Mouse (Mus musculus): ENCODE measurements around the gene Ptpn1. TPM values are rescaled to one million over a fixed set of nuclear protein-coding genes. Genes with fewer than 3 reads are reported as not detected.

Gene Ptpn1
- polyA plus RNA-seq, 1 experiment, result 1.9 TPM

GRCm38 (mm10) chr2:167899989-167900421, 31.9 kb upstream of the Ptpn1 start:
- Histone ChIP-seq H3K9me3 (ENCODE audit: control insufficient read depth, low read length) (no peaks in the 10 kb centered on the region), H3K4me1 (ENCODE audit: control insufficient read depth) (no peaks in the 10 kb centered on the region; the same call in 1 of the 2 replicates), H3K27me3 (ENCODE audit: control insufficient read depth) (peaks cover 8% of the 10 kb centered on the region), H3K36me3 (ENCODE audit: control insufficient read depth) (no peaks in the 10 kb centered on the region), H3K4me3 (replicated peaks) (no peak overlapping the region)
- no peak for TF ChIP-seq GATA1 (IDR thresholded peaks at IDR 0.05; ENCODE audit: low read length)
- TF ChIP-seq TAL1 (IDR thresholded peaks at IDR 0.05; ENCODE audit: low read length), result no peak

- no peaks in the 10 kb centered on the region for H3K9me3 ChIP-seq (ENCODE audit: control insufficient read depth, low read length)
- no peak overlapping the region for H3K4me3 ChIP-seq (replicated peaks)
- TF ChIP-seq TAL1 (IDR thresholded peaks at IDR 0.05; ENCODE audit: low read length) (no peak), GATA1 (IDR thresholded peaks at IDR 0.05; ENCODE audit: low read length) (no peak)
- no peaks in the 10 kb centered on the region for H3K36me3 ChIP-seq (ENCODE audit: control insufficient read depth)
- no peaks in the 10 kb centered on the region for H3K4me1 ChIP-seq (ENCODE audit: control insufficient read depth)
- H3K27me3 ChIP-seq (ENCODE audit: control insufficient read depth), result peaks cover 7% of the 10 kb centered on the region
Observed at GRCm38 (mm10) chr2:167902116-167902703, 29.6 kb upstream of the Ptpn1 start.

GRCm38 (mm10) chr2:167903242-167903952, 28.5 kb upstream of the Ptpn1 start:
- Histone ChIP-seq H3K27me3 (ENCODE audit: control insufficient read depth) (peaks cover 7% of the 10 kb centered on the region), H3K4me1 (ENCODE audit: control insufficient read depth) (no peaks in the 10 kb centered on the region), H3K9me3 (ENCODE audit: control insufficient read depth, low read length) (no peaks in the 10 kb centered on the region), H3K36me3 (ENCODE audit: control insufficient read depth) (no peaks in the 10 kb centered on the region), H3K4me3 (replicated peaks) (no peak overlapping the region)
- no peak for TF ChIP-seq GATA1 (IDR thresholded peaks at IDR 0.05; ENCODE audit: low read length)
- no peak for TF ChIP-seq TAL1 (IDR thresholded peaks at IDR 0.05; ENCODE audit: low read length)

- TF ChIP-seq TAL1 (IDR thresholded peaks at IDR 0.05; ENCODE audit: low read length), result no peak
- TF ChIP-seq GATA1 (IDR thresholded peaks at IDR 0.05; ENCODE audit: low read length), result no peak
- H3K27me3 ChIP-seq (ENCODE audit: control insufficient read depth), result peaks cover 6% of the 10 kb centered on the region; the same call in 1 of the 2 replicates
Observed at GRCm38 (mm10) chr2:167904621-167905367, 27.1 kb upstream of the Ptpn1 start.

GRCm38 (mm10) chr2:167905561-167905960, 26.3 kb upstream of the Ptpn1 start:
- TF ChIP-seq GATA1 (IDR thresholded peaks at IDR 0.05; ENCODE audit: low read length), result no peak
- no peak for TF ChIP-seq TAL1 (IDR thresholded peaks at IDR 0.05; ENCODE audit: low read length)

More at GRCm38 (mm10) chr2:167904621-167905367, 27.1 kb upstream of the Ptpn1 start:
- no peaks in the 10 kb centered on the region for H3K9me3 ChIP-seq (ENCODE audit: control insufficient read depth, low read length)
- no peaks in the 10 kb centered on the region for H3K36me3 ChIP-seq (ENCODE audit: control insufficient read depth)
- H3K4me3 ChIP-seq (replicated peaks), result no peak overlapping the region
- no peaks in the 10 kb centered on the region for H3K4me1 ChIP-seq (ENCODE audit: control insufficient read depth)

GRCm38 (mm10) chr2:167906729-167907128, 25.1 kb upstream of the Ptpn1 start:
- TF ChIP-seq GATA1 (IDR thresholded peaks at IDR 0.05; ENCODE audit: low read length), result no peak
- TF ChIP-seq TAL1 (IDR thresholded peaks at IDR 0.05; ENCODE audit: low read length), result no peak
- H3K27me3 ChIP-seq (ENCODE audit: control insufficient read depth), result no peaks in the 10 kb centered on the region
- no peaks in the 10 kb centered on the region for H3K9me3 ChIP-seq (ENCODE audit: control insufficient read depth, low read length)
- no peaks in the 10 kb centered on the region for H3K36me3 ChIP-seq (ENCODE audit: control insufficient read depth)
- H3K4me1 ChIP-seq (ENCODE audit: control insufficient read depth), result no peaks in the 10 kb centered on the region
- no peak overlapping the region for H3K4me3 ChIP-seq (replicated peaks)

More at GRCm38 (mm10) chr2:167905561-167905960, 26.3 kb upstream of the Ptpn1 start:
- Histone ChIP-seq H3K27me3 (ENCODE audit: control insufficient read depth) (no peaks in the 10 kb centered on the region), H3K4me1 (ENCODE audit: control insufficient read depth) (no peaks in the 10 kb centered on the region), H3K36me3 (ENCODE audit: control insufficient read depth) (no peaks in the 10 kb centered on the region), H3K9me3 (ENCODE audit: control insufficient read depth, low read length) (no peaks in the 10 kb centered on the region), H3K4me3 (replicated peaks) (no peak overlapping the region)

- H3K36me3 ChIP-seq (ENCODE audit: control insufficient read depth), result no peaks in the 10 kb centered on the region
- no peak for TF ChIP-seq GATA1 (IDR thresholded peaks at IDR 0.05; ENCODE audit: low read length)
- no peak for TF ChIP-seq TAL1 (IDR thresholded peaks at IDR 0.05; ENCODE audit: low read length)
- H3K4me1 ChIP-seq (ENCODE audit: control insufficient read depth), result no peaks in the 10 kb centered on the region
- no peak overlapping the region for H3K4me3 ChIP-seq (replicated peaks)
- H3K27me3 ChIP-seq (ENCODE audit: control insufficient read depth), result no peaks in the 10 kb centered on the region
- H3K9me3 ChIP-seq (ENCODE audit: control insufficient read depth, low read length), result no peaks in the 10 kb centered on the region
Observed at GRCm38 (mm10) chr2:167909531-167910177, 22.2 kb upstream of the Ptpn1 start.

- H3K4me3 ChIP-seq (replicated peaks), result no peak overlapping the region
- no peak for TF ChIP-seq GATA1 (IDR thresholded peaks at IDR 0.05; ENCODE audit: low read length)
- TF ChIP-seq TAL1 (IDR thresholded peaks at IDR 0.05; ENCODE audit: low read length), result no peak
- no peaks in the 10 kb centered on the region for H3K27me3 ChIP-seq (ENCODE audit: control insufficient read depth)
- H3K36me3 ChIP-seq (ENCODE audit: control insufficient read depth), result no peaks in the 10 kb centered on the region
- no peaks in the 10 kb centered on the region for H3K4me1 ChIP-seq (ENCODE audit: control insufficient read depth)
- H3K9me3 ChIP-seq (ENCODE audit: control insufficient read depth, low read length), result no peaks in the 10 kb centered on the region
Observed at GRCm38 (mm10) chr2:167910178-167910540, 21.7 kb upstream of the Ptpn1 start.
